Comparison of ENCODE assay signal across 8 mouse cellular contexts in genomic region chr15:81858517-81859329, GRCm38 (mm10). TPM values are rescaled to one million over a fixed set of nuclear protein-coding genes. Genes with fewer than 3 reads are reported as not detected.
DNase-seq lines count a peak whose midpoint lies in the region; ATAC-seq and TF ChIP-seq lines count a peak whose summit lies in the region.

Tob2 (minus strand) TSS chr15:81858796.

- no peaks in the 10 kb centered on the region for H3K36me3 ChIP-seq in forebrain, embryonic 11.5 days (ENCODE audit: control insufficient read depth, insufficient read depth, low read length)
- peaks cover 15% of the 10 kb centered on the region; the same call in 1 of the 2 replicates for H3K36me3 ChIP-seq in heart, embryonic 14.5 days (ENCODE audit: control insufficient read depth, insufficient read depth, low read length)
- peaks cover 9% of the 10 kb centered on the region for H3K36me3 ChIP-seq in liver, embryonic 13.5 days
- H3K36me3 ChIP-seq in stomach, postnatal 0 days (ENCODE audit: control insufficient read depth, insufficient read depth, low read length): no peaks in the 10 kb centered on the region

- peak within 1 kb of the TSS; percentile 93 for H3K4me2 ChIP-seq in forebrain, embryonic 11.5 days (ENCODE audit: low read depth, low read length, severe bottlenecking)
- H3K4me2 ChIP-seq in heart, embryonic 14.5 days (ENCODE audit: low read length): peak within 1 kb of the TSS; percentile 94
- peak within 1 kb of the TSS; percentile 92 for H3K4me2 ChIP-seq in liver, embryonic 13.5 days
- peak within 1 kb of the TSS; percentile 60 for H3K4me2 ChIP-seq in stomach, postnatal 0 days (replicated peaks; ENCODE audit: low read depth)

- H3K9ac ChIP-seq in forebrain, embryonic 11.5 days (ENCODE audit: low read length): peak within 1 kb of the TSS; percentile 71
- H3K9ac ChIP-seq in heart, embryonic 14.5 days (ENCODE audit: low read length): peak within 1 kb of the TSS; percentile 95
- peak within 1 kb of the TSS; percentile 86 for H3K9ac ChIP-seq in liver, embryonic 13.5 days
- peak within 1 kb of the TSS; percentile 94 for H3K9ac ChIP-seq in stomach, postnatal 0 days (ENCODE audit: low read length)

- H3K27ac ChIP-seq in brown adipose tissue, adult 24 weeks (replicated peaks; ENCODE audit: low read depth, low read length): peak within 1 kb of the TSS; percentile 100
- H3K27ac ChIP-seq in forebrain, embryonic 11.5 days (ENCODE audit: low read depth, low read length): peak within 1 kb of the TSS; percentile 76
- peak within 1 kb of the TSS; percentile 95 to 97 for H3K27ac ChIP-seq in heart, embryonic 14.5 days (replicated peaks in 1 of 2; ENCODE audit: control insufficient read depth in 1 of 2, insufficient read depth in 1 of 2, low read depth in 2 of 2, low read length in 2 of 2)
- peak within 1 kb of the TSS; percentile 95 for H3K27ac ChIP-seq in liver, embryonic 13.5 days
- peak within 1 kb of the TSS; percentile 98 for H3K27ac ChIP-seq in stomach, postnatal 0 days (replicated peaks)

- ATAC-seq in CD4-positive, CD25-positive, alpha-beta regulatory T cell, adult 4 months: peak; percentile 13
- no peak for ATAC-seq in forebrain, embryonic 11.5 days (replicated peaks; ENCODE audit: low FRiP score)
- ATAC-seq in heart, embryonic 14.5 days (ENCODE audit: insufficient number of reproducible peaks, insufficient read depth, low FRiP score, low read depth): peak; percentile 24; the same call in 1 of the 2 replicates
- ATAC-seq in liver, embryonic 13.5 days (ENCODE audit: low read depth): peak; percentile 3; the same call in 1 of the 2 replicates
- ATAC-seq in stomach, postnatal 0 days (ENCODE audit: low FRiP score, low TSS enrichment): peak; percentile 13

- peak; percentile 79 for DNase-seq in forebrain, embryonic 11.5 days (ENCODE audit: low spot score)
- peak; percentile 77 for DNase-seq in kidney, postnatal 10 days
- peak; percentile 58 for DNase-seq in liver, embryonic 13.5 days
- DNase-seq in natural killer cell, adult 2 months (ENCODE audit: low spot score in 2 of 2): peak; percentile 46 to 68
- peak; percentile 63 for DNase-seq in stomach, postnatal 0 days (ENCODE audit: low spot score)

- WGBS in forebrain, embryonic 11.5 days: under 1% methylated on average over 44 of the region's 44 CpGs
- under 1% methylated on average over 44 of the region's 44 CpGs for WGBS in heart, embryonic 14.5 days
- WGBS in liver, embryonic 13.5 days (ENCODE audit: insufficient replicate concordance): under 1% methylated on average over 44 of the region's 44 CpGs
- under 1% methylated on average over 44 of the region's 44 CpGs for WGBS in stomach, postnatal 0 days

- TF ChIP-seq CTCF in stomach, postnatal 0 days (IDR thresholded peaks at IDR 0.05; ENCODE audit: low read depth): peak; percentile 43

- H3K4me3 ChIP-seq in brown adipose tissue, adult 24 weeks (ENCODE audit: insufficient read depth, low read depth, low read length): peak within 1 kb of the TSS; percentile 94
- peak within 1 kb of the TSS; percentile 73 for H3K4me3 ChIP-seq in forebrain, embryonic 11.5 days (ENCODE audit: low read depth, low read length)
- peak within 1 kb of the TSS; percentile 79 to 84 for H3K4me3 ChIP-seq in heart, embryonic 14.5 days (ENCODE audit: control insufficient read depth in 1 of 2, insufficient read depth in 1 of 2, low read depth in 1 of 2, low read length in 2 of 2)
- H3K4me3 ChIP-seq in liver, embryonic 13.5 days (replicated peaks): peak within 1 kb of the TSS; percentile 85
- H3K4me3 ChIP-seq in stomach, postnatal 0 days (ENCODE audit: low read depth, low read length): peak within 1 kb of the TSS; percentile 84

- no peaks in the 10 kb centered on the region for H3K4me1 ChIP-seq in brown adipose tissue, adult 24 weeks (ENCODE audit: control insufficient read depth, insufficient read depth, insufficient read length, low read length)
- peaks cover 5% of the 10 kb centered on the region; the same call in 1 of the 2 replicates for H3K4me1 ChIP-seq in forebrain, embryonic 11.5 days (replicated peaks; ENCODE audit: control insufficient read depth, insufficient read depth, low read length)
- peaks cover 6 to 15% of the 10 kb centered on the region in 2 experiments for H3K4me1 ChIP-seq in heart, embryonic 14.5 days (ENCODE audit: control insufficient read depth in 2 of 2, insufficient read depth in 2 of 2, low read length in 2 of 2)
- peaks cover 51% of the 10 kb centered on the region for H3K4me1 ChIP-seq in liver, embryonic 13.5 days (replicated peaks)
- no peaks in the 10 kb centered on the region; the same call in 1 of the 2 replicates for H3K4me1 ChIP-seq in stomach, postnatal 0 days (replicated peaks; ENCODE audit: control insufficient read depth, insufficient read depth)

- H3K27me3 ChIP-seq in forebrain, embryonic 11.5 days (ENCODE audit: control insufficient read depth, insufficient read depth, low read length): no peaks in the 10 kb centered on the region
- no peaks in the 10 kb centered on the region for H3K27me3 ChIP-seq in heart, embryonic 14.5 days (ENCODE audit: control insufficient read depth, insufficient read depth, low read length)
- H3K27me3 ChIP-seq in liver, embryonic 13.5 days: no peaks in the 10 kb centered on the region
- H3K27me3 ChIP-seq in stomach, postnatal 0 days (ENCODE audit: control insufficient read depth, insufficient read depth, low read length): no peaks in the 10 kb centered on the region

- TF ChIP-seq EP300 in stomach, postnatal 0 days (optimal IDR thresholded peaks at IDR 0.05): peak; percentile 49

- H3K9me3 ChIP-seq in forebrain, embryonic 11.5 days (ENCODE audit: control insufficient read depth, low read length): no peaks in the 10 kb centered on the region
- H3K9me3 ChIP-seq in heart, embryonic 14.5 days (ENCODE audit: control insufficient read depth, low read length): no peaks in the 10 kb centered on the region
- H3K9me3 ChIP-seq in liver, embryonic 13.5 days (replicated peaks): no peaks in the 10 kb centered on the region
- H3K9me3 ChIP-seq in stomach, postnatal 0 days (ENCODE audit: control insufficient read depth, low read length): no peaks in the 10 kb centered on the region

RNA-seq across cellular contexts. Expression of gene Tob2, which starts in this region (rescaled TPM):
- polyA plus RNA-seq in CD4-positive, CD25-positive, alpha-beta regulatory T cell, adult 4 months (2017; shearing (Covaris generic)): 10 to 100 TPM; 37.2 to 42.7 TPM
- 79.0 and 87.4 TPM in 2 replicates for polyA plus RNA-seq in brown adipose tissue, adult 24 weeks (2012; ENCODE audit: insufficient read depth, insufficient read length, missing spikeins)
- polyA plus RNA-seq in forebrain, embryonic 11.5 days (2014; fragmentation: Nextera tagmentation; extraction: Ambion mirVana): 22.1 and 23.6 TPM in 2 replicates
- polyA plus RNA-seq in heart, embryonic 14.5 days (2014; fragmentation: Nextera tagmentation; extraction: Ambion mirVana): 10.3 and 12.4 TPM in 2 replicates
- polyA plus RNA-seq in liver, embryonic 13.5 days (2015; fragmentation: Nextera tagmentation; extraction: Ambion mirVana): 9.0 and 11.9 TPM in 2 replicates
- polyA plus RNA-seq in stomach, postnatal 0 days (2015; fragmentation: Nextera tagmentation; extraction: Ambion mirVana): 18.8 and 20.5 TPM in 2 replicates
